Mouse (Mus musculus): ENCODE measurements around the gene Rpl36a.

Rpl36a gene

DNA sequence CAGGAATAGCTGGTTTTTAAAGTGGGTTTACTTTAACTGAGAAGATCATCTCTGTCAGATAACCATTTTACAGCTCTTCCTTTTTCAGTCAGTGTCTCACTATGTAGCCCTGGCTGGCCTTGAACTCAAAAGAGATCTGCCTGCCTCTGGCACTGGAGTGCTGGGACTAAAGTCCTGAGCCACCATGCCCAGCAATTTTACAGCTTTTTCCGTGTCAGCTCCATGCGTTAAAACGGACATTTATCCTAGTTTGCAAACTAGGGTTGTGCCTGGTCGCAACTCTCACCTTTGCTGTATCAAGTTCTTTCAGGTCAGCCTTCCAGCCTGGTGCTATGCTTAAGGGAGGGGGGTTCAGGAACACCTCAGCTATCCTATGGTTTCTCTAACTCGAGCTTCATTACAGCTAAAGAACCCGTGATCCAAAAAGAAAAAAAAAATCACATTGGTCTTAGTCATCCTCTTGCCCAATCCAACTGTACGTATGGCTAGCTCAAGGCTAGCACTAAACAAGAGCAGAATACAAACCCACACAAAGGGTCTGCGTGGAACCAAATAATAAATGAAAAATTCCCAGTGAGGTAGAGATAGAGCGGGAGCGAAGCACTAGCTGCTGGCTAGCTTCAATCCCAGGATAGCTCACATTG, 14.6 kb downstream of the Rpl36a start:
- CTCF ChIA-PET: interaction anchor here (0.5 kb wide), 1 partner anchor 13 kb away, joined by 3 read pairs; no protein-coding TSS in a partner anchor

DNA sequence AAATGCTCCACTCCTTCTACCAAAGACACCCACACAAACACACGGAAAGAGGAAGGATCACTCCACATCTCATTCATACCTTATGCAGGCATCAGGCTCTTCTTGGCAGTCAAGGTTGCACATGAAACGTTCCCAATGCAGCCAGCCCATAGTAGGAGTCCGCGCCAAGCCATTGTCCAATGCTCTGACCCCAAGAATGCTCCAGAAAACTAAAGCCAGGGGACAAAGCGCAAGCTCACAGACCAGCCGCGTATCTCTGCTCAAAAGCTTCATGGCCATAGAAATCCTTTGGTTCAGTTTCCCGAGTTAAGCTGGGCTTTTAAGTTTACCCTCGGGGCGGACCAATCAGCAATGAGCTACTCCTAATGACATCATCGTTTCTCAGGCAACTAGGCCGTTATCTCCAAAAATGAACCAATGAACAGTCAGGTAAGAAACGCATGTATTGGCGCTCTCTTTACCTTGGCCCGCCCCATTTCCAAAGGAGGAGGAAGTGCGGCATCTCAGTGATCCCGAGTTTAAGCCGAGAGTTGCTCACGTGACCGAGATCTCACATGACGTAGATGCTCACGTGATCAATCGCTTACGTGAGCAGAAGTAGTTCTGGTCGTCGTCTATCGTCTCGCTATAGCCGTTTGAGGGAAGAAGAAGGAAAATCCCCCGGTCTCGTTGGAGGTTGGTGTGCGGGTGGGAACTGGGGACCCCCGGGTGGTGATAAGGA, 15.4 kb downstream of the Rpl36a start, which contains the start of the genes Gla and Hnrnph2:
Gene Gla, minus strand, starts transcription at position 467 of the 721 bp plus-strand sequence.
Gene Hnrnph2, plus strand, starts transcription at position 521 of the 721 bp plus-strand sequence.
- CTCF ChIA-PET: no interaction called here

DNA sequence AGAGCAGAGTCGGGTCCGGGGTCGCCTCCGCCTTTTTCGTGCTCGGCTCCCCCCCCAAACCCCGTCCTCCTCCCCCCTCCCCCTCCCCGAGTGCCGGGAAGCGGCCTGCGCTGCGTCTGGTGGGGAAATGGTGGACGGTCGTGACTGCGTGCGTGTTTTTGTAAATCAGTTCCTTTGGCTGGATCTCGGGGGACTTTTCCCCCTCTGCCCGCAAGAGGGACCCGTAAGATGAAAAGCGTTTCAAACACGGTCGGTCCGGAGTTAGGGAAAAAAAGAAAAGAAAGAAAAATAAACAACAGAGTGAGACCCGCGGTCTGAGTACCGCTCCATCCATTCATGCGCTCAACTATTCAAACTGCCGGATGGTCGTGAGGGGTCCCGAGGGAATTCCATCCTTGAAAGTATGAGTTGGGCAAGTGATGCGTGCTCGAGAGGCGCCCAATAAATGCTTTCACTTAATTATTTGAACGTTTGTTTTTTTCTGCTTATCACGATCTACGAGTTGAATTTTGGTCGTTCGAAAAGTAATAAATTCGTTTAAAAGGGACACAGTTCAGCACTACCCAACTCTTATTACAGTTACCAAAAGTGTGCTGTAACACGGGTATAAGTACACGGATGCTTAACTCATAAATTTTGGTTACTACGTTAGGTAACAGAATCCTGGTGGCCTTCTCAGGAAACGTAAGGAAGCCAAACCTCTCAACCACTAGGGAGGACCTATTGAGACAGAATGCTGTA, 16.1 kb downstream of the Rpl36a start:
- CTCF ChIA-PET: no interaction called here

DNA sequence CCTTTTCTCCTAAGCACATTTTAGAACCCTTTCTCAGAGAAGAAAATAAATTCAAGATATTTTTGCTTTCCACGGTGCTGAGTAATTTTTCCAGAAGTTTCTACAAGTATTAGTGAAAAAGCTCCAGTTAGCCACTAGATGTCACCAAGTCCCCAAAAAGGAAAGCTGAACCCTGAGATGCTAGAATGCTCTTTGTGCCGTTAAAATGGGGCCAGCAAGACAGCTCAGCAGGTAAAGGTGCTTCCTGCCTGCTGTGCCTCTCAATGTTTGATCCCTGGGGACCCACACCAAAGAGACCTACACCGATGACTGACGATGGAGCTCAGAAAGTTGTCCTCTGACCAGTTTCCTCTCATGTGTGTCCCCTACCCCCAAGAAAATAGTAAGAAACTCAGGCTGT, 24.0 kb downstream of the Rpl36a start:
- CTCF ChIA-PET: no interaction called here

DNA sequence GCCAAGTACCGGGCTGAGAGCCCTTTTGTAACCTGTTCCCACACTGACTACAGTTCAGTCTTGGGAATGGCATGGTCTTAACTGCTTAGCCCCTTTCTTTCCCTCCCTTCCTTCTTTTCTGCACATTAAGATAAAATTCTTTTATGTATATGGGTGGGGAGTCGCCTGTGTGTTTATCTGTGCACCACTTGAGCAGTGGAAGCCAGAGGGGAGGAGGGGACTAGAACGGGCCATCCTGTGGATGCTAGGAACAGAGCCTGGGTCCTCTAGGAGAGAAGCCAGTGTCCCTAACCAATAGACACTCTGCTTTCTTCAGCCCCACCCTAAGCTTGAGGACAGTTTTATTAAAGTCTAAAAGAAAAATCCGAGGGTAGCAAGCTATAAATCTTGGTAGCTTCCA, 25.5 kb downstream of the Rpl36a start:
- CTCF ChIA-PET: no interaction called here

DNA sequence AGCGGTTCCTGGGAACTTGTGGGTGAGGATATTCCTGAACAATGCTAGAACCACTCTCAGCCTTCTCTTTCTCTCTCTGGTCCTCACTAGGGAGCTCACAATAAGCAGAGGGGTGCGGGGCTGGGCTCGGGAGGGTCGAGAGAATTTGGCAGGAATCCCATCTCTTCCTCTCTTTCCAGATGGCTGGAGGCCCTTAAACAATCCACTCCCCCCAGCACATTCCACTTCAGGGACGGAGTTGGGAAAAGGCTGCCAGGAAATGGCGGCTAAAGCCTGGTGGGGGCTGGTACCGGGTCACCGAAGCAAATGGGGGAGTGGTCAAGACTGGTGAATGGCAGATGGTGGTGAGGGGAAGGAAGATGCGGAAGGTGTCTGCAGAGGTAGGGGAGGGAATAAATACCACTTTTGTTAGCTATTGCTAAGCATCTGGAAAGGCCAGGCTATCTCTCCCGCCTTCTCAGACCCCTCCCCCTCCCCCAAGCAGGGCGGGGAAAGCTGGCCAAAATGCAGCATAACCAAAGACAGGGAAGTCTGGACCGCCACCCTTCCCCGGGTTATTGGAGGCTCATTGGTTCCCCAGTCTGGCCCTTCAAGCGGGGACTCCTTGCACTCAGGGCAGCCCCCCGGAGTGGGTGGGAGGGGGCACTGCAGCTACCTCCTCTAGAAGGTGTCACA, 27.0 kb downstream of the Rpl36a start:
- CTCF ChIA-PET: interaction anchor here (1.3 kb wide), 1 partner anchor 71 kb away, joined by 4 read pairs; the partner anchor contains the start of gene Timm8a1

DNA sequence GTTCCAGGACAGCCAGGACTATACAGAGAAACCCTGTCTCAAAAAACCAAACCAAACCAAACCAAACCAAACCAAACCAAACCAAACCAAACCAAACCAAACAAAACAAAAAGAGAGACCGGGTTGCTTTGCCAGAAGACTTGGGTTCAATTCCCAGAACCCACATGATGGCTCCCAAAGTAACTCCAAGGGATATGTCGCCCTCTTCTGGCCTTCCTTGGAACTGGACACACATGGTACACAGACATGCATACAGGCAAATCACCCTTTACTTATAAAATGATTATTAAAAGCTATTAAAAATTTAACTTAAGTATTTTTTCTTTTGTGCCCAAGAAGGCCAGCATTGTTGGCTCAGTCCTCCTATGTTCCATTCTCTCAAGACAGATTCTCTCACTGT, 28.9 kb downstream of the Rpl36a start:
- CTCF ChIA-PET: no interaction called here

DNA sequence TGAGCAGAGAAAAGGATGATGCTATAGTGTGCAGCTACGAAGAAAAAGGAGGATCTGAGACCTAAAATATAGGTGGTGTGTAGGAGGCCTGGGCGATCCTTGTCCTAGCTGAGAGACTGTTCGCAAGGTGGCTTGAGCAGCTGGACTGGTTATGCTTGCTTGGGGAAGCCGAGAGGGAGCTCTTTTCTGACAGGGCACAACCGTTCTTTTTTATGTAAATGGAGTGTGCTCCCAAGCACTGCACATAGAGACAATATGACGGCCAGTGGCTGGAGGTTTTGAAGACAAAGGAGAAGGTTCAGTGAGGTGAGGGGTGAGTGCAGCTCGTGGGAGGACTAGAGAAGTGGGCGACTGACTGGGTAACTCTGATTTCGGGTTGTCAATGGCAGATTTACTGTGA, 34.2 kb downstream of the Rpl36a start:
- CTCF ChIA-PET: interaction anchor here (0.7 kb wide), 1 partner anchor 48 kb away, joined by 3 read pairs; no protein-coding TSS in a partner anchor

DNA sequence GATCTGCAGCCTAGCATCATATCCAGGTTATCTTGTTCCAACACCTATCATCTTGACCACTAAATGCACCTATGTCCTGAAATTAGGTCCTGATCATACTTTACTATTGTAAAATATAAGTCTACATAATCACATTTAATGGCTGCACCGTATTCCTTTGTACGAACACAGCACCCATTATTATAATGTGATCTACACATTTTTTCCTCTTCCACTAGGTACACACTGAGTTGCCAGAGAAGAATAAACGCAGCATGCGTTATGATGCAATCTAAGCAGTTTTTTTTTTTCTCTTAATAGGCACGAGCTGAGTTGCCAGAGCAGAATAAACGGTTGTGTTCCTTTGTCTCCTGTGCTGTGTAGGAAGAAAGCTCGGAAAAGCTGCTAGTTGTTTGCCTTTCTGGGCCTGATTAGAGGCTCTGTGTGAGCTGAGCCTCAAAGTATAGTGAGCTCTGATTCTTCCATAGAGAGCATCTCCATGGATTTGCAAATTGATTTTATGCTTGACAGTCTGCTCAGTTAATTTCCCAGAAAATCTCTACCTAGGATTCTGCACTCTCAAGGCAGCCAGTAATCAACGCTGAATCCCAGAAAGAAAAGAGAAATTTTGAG, 34.9 kb downstream of the Rpl36a start:
- CTCF ChIA-PET: interaction anchor here (0.7 kb wide), 1 partner anchor 48 kb away, joined by 3 read pairs; no protein-coding TSS in a partner anchor

DNA sequence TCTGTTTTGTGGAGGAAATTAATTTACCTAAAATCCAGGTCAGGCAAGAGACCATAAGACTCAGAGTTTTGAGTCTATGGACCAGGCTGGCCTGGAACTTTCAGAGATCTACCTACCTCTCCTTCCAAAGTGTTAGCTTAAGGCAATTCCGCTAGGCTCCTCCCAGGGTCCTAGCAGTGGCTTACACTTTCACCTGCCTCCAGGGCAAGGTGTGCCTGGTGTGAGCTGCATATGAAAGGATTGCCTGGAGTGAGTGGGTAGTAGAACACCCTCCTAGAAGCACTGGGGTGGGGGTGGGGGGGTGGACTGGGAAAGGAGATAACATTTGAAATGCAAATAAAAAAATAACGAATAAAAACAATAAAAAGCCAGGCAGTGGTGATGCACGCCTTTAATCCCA, 36.2 kb downstream of the Rpl36a start:
- CTCF ChIA-PET: no interaction called here

DNA sequence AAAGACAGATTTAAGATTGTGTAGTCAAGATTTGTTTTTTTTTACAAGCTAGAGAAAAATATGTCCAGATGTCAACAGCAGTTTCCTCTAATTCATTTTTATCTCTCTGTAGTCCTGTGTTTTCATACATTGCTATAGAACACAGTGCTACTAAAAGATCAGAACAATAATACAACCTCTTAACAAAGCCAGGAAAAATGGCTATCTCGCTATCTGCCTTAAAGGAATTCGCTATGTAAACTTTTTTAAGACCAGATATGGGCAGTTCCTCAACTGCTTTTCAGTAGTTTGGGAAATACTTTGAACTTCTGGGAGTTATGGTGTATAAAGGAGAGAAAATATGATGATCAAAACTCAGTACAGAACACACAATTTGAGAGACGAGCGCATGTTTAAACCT, 37.9 kb downstream of the Rpl36a start:
- CTCF ChIA-PET: no interaction called here

DNA sequence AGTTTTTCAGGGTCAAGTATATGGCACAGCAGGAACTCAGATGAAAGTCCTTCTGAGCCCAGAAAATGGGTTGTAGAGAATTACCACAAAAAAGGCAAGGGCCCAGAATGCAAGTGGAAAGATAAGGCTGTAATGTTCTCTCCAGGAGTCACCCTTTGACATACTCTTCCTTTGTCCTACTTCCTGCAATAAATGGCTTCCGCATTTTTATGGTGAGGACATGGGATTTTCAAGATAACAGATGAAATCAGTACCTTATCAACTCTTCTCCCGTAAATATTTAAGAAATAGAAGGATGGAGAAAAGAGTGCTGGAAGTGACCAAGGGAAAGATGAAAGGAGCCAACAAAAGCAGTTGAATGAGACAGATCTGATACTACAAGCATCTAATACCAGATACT, 42.7 kb downstream of the Rpl36a start:
- CTCF ChIA-PET: no interaction called here

DNA sequence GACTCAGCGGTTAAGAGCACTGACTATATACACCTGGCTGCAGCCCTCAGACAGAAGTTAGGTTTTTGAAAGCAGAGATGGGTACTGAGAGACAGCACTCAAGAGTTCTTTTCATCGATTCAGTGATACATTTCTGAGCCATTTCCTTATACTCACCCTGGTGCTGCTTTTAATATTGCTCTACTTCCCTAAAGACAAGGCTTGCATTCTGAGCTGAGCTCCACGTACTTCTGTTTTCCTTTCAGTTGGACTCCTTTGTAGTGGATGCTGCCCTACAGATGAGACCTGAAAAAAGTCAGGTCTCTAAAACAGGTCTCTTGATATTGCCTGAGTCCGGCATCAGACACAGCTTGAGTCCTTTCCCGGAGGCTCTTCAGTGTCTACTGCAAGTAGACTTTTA, 47.3 kb downstream of the Rpl36a start:
- CTCF ChIA-PET: no interaction called here

DNA sequence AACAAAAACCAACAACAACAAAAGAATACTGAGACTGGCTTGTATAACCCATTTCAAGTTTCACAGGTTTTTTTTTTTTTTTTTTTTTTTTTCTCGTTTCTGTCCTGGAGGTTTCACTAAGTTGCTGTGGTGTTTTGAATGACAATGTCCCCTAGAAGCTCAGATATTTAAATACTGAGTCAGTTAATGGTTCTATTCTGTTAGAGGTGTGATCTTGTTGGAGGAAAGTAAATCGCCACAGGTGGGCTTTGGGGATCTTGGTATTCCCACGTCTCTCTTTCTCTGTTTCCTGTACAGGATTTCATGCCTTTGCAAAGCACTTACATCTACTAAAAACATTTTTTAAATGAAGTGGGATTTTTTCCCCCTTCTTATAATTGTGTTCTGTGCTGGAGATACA, 49.7 kb downstream of the Rpl36a start:
- CTCF ChIA-PET: no interaction called here

DNA sequence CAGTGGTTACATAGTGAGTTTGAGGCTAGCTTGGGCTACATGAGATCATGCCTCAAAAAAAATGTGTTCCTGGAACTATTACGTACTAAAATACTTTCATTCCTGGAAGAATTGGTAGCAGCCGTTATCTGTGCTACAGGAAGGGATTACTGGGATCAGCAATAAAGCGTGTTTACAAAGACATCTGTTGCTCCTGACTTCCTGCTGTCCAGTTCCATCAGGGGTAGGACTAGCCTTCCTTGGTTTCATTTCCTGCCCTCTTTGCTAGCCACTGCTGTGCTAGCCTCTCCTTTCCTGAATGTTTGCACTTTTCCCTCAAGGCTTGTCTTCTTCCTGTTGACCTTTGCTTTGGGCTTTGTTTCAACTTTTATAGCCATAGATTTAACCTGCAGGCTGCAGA, 50.4 kb downstream of the Rpl36a start:
- CTCF ChIA-PET: no interaction called here

Measured in spleen, embryonic (tissue).